Mouse (Mus musculus) liver, embryonic 14.5 days (tissue): Measurements from ENCODE around the gene Chrm2.

Experiments
- CTCF ChIP-seq: IDR thresholded peaks from 2 replicates; pipeline ENCODE4 v1.5.1; 2016; ENCODE audit warnings: antibody characterized with exemption, low read depth, control low read depth
- EP300 ChIP-seq: IDR thresholded peaks from 2 replicates; pipeline ENCODE4 v1.6.1; 2016; ENCODE audit warnings: antibody characterized with exemption, low read depth

- TF ChIP-seq CTCF (no peak), EP300 (no peak)
Measured at GRCm38 (mm10) chr6:36393705-36394104, 5.8 kb downstream of the Chrm2 start.
